29 mouse cellular contexts compared by ENCODE assay signal in genomic region chr10:18811751-18812150, GRCm38 (mm10). TPM values are rescaled to one million over a fixed set of nuclear protein-coding genes. Genes with fewer than 3 reads are reported as not detected.
"Had no signal": no experiment of that assay in that cellular context is flagged by ENCODE, and none has a peak within 500 bp of the region (broad histone marks: within the 10 kb centered on the region; RNA-seq: fewer than 3 reads in every experiment).

No protein-coding gene starts in this region.

- DNase-seq: kidney, postnatal 25 days; layer of hippocampus, postnatal 36 days; liver, embryonic 13.5 days; lung, adult 2 months; lung, postnatal 14 days; lung, postnatal 4 days; midbrain, embryonic 14.5 days; thymus, adult 18-20 months; thymus, postnatal 36 days had no signal

- H3K36me3 ChIP-seq: liver, embryonic 13.5 days had no signal

- H3K9ac ChIP-seq: liver, embryonic 13.5 days had no signal

- H3K4me2 ChIP-seq: liver, embryonic 13.5 days; midbrain, embryonic 11.5 days had no signal

- H3K4me1 ChIP-seq: liver, embryonic 13.5 days had no signal

- H3K27me3 ChIP-seq: liver, embryonic 13.5 days had no signal

- H3K27ac ChIP-seq: kidney, postnatal 0 days; left cerebral cortex, adult 2 months; liver, embryonic 13.5 days had no signal

- H3K4me3 ChIP-seq: left cerebral cortex, adult 2 months; liver, embryonic 13.5 days had no signal

- H3K9me3 ChIP-seq: liver, embryonic 13.5 days had no signal

RNA-seq across cellular contexts. Expression of gene Gm4922, which starts 25.2 kb away (rescaled TPM):
- total RNA-seq: layer of hippocampus, adult 8-10 months; layer of hippocampus, postnatal 10 days; layer of hippocampus, postnatal 36 days; left cerebral cortex, adult 2 months; left cerebral cortex, postnatal 10 days; left cerebral cortex, postnatal 36 days; liver, adult 2 months; megakaryocyte progenitor cell, adult 5-6 weeks; megakaryocyte-erythroid progenitor cell, adult 5-6 weeks; midbrain, postnatal 0 days had no signal
- polyA plus RNA-seq: kidney, postnatal 0 days; large intestine, adult 2 months; limb, embryonic 11.5 days; limb, embryonic 14.5 days; liver, adult 2 months; liver, embryonic 13.5 days; liver, embryonic 16.5 days; lung, adult 2 months; lung, embryonic 16.5 days; neural tube, embryonic 11.5 days; small intestine, adult 2 months; spleen, adult 2 months; urinary bladder, adult 2 months had no signal
